Mouse (Mus musculus) heart, postnatal 0 days (tissue): Measurements from ENCODE around the gene C1ql4. TPM values are rescaled to one million over a fixed set of nuclear protein-coding genes. Genes with fewer than 3 reads are reported as not detected.

Experiments used
- ATAC-seq: fragments of 200-750 bp; cut with Nextera tagmentation; 2 replicates; pipeline ENCODE4 v1.8.0; 2017; ENCODE audit warnings: low read depth, moderate number of reproducible peaks, moderate library complexity; ENCODE audit not compliant: insufficient read depth
- DNase-seq: peaks from one replicate; pipeline ENCODE4 v3.0.0-alpha.2; 2016; ENCODE audit warnings: low spot score
- H3K27ac ChIP-seq: fragments of 300-500 bp; sonication (generic); 2 replicates; pipeline ENCODE4 v1.5.1; 2014; ENCODE audit warnings: low read depth, mild to moderate bottlenecking
- H3K27me3 ChIP-seq: fragments of 300-500 bp; sonication (generic); 2 replicates; pipeline ENCODE4 v1.6.1; 2014; ENCODE audit warnings: low read length, mixed read lengths; ENCODE audit not compliant: control insufficient read depth, insufficient read depth
- H3K36me3 ChIP-seq: fragments of 300-500 bp; sonication (generic); replicated peaks from 2 replicates; pipeline ENCODE4 v1.6.1; 2014; ENCODE audit warnings: low read length, mixed read lengths; ENCODE audit not compliant: control insufficient read depth, insufficient read depth
- H3K4me1 ChIP-seq: fragments of 300-500 bp; sonication (generic); 2 replicates; pipeline ENCODE4 v1.6.1; 2014; ENCODE audit warnings: antibody characterized with exemption; ENCODE audit not compliant: control insufficient read depth, insufficient read depth
- H3K4me2 ChIP-seq: fragments of 300-500 bp; sonication (generic); 2 replicates; pipeline ENCODE4 v1.6.1; 2014; ENCODE audit warnings: low read depth, mild to moderate bottlenecking, low read length, moderate library complexity
- H3K4me3 ChIP-seq: fragments of 300-500 bp; sonication (generic); 2 replicates; pipeline ENCODE4 v1.5.1; 2014; ENCODE audit warnings: low read depth, low read length
- H3K9ac ChIP-seq: fragments of 300-500 bp; sonication (generic); replicated peaks from 2 replicates; pipeline ENCODE4 v1.6.1; 2014; ENCODE audit warnings: low read depth, low read length, mixed read lengths
- H3K9me3 ChIP-seq: fragments of 300-500 bp; sonication (generic); replicated peaks from 2 replicates; pipeline ENCODE4 v1.6.1; 2016; ENCODE audit warnings: low read length; ENCODE audit not compliant: control insufficient read depth
- CTCF ChIP-seq: IDR thresholded peaks from 2 replicates; pipeline ENCODE4 v1.5.1; 2016; ENCODE audit warnings: antibody characterized with exemption, control low read depth, low read depth
- EP300 ChIP-seq: IDR thresholded peaks from 2 replicates; pipeline ENCODE4 v1.6.1; 2016; ENCODE audit warnings: antibody characterized with exemption, low read depth
- WGBS: fragments of 180-500 bp; shearing (Covaris S2); extraction: QIAGEN DNeasy Blood & Tissue Kit; methylation state at CpG from one replicate; pipeline ENCODE4 v1.1.7; 2014; 5-methylcytosine and 5-hydroxymethylcytosine counted together
- polyA plus RNA-seq: library from polyadenylated mRNA; unstranded; fragments of >200 nt; fragmentation: Nextera tagmentation; extraction: Ambion mirVana; gene quantifications from 2 replicates; pipeline ENCODE4 v1.2.1, GENCODE M21; 2015
- total RNA-seq: library from RNA; depleted of rRNA; stranded (reverse); fragments of >200 nt; gene quantifications from 2 replicates; pipeline ENCODE4 v1.2.3, GENCODE M21; 2014; ENCODE audit warnings: low replicate concordance

The C1ql4 gene
- total and polyA plus RNA-seq, 2 experiments from 2014 or later = 0.20 TPM; not detected in 1

DNA sequence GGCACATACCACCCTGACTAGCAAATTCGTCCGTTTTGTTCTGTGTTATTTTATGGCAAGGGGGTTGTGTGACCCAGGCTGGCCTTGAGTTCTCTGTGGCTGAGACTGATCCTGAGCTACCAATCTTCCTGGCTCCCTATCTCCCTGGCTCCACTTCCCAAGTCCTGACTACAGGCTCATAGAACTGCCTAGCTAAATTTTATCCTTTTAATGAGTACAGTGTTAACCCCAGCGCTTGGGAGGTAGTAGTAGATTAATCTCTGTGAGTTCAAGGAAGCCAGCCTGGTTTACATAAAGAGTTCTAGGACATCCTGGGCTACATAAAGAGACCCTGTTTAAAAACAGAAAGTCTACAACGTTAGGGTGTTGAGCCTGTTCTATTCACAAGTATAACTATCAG, 24.2 kb upstream of the C1ql4 start:
- Histone ChIP-seq H3K4me3 (no peak overlapping the region), H3K36me3 (no peaks in the 10 kb centered on the region), H3K4me2 (no peak overlapping the region), H3K4me1 (no peaks in the 10 kb centered on the region), H3K9ac (no peak overlapping the region), H3K9me3 (no peaks in the 10 kb centered on the region), H3K27ac (no peak overlapping the region), H3K27me3 (no peaks in the 10 kb centered on the region)
- DNase-seq = no peak
- ATAC-seq = no peak
- no peak for TF ChIP-seq CTCF
- TF ChIP-seq EP300 = no peak
- 54% methylated on average over 4 of the region's 4 CpGs for WGBS

DNA sequence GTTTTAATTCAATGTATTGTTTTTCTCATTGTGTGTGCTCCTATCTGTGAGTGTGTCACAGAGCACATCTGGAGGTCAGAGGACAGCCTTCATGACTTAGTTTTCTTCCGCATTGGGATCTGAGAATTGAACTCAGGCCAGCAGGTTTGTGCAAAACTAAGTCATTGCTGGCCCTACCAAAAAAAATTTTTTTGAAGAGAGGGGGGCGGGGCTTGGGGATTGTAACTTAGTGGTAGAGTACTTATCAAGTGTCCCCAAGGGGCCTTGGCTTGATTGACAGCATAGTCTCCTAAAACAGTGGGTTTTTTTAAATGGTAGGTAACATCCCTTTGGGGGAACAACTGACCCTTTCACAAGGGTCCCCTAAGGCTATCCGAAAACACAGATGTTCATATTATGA, 23.5 kb upstream of the C1ql4 start:
- no peak for DNase-seq
- H3K9ac ChIP-seq = no peak overlapping the region
- H3K9me3 ChIP-seq = no peaks in the 10 kb centered on the region
- H3K27ac ChIP-seq = no peak overlapping the region
- ATAC-seq = no peak
- H3K4me3 ChIP-seq = no peak overlapping the region
- H3K36me3 ChIP-seq = no peaks in the 10 kb centered on the region
- H3K27me3 ChIP-seq = no peaks in the 10 kb centered on the region
- H3K4me1 ChIP-seq = no peaks in the 10 kb centered on the region
- TF ChIP-seq EP300 = no peak
- no peak for TF ChIP-seq CTCF
- WGBS = 82% methylated on average over 3 of the region's 3 CpGs
- H3K4me2 ChIP-seq = no peak overlapping the region

DNA sequence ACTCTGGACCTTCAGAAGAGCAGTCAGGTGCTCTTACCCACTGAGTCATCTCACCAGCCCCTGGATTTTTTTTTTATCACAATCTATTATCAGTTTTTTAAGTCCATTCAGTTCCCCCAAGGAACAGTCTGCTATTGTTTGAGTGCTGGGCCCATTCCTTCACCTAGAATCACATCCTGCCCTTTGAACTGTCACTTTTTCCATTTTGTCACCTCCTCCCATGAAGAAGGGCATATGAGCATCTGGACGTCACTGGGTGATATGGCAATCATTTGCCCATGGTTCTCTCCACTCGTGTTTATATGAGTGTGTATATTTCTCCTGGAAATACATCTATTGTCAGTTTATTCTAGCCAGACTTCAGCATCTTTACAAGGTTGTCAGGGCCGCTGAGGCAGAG, 20.2 kb upstream of the C1ql4 start:
- Histone ChIP-seq H3K9ac (no peak overlapping the region), H3K4me2 (no peak overlapping the region), H3K4me1 (no peaks in the 10 kb centered on the region), H3K27ac (no peak overlapping the region), H3K9me3 (no peaks in the 10 kb centered on the region), H3K4me3 (no peak overlapping the region), H3K36me3 (no peaks in the 10 kb centered on the region), H3K27me3 (no peaks in the 10 kb centered on the region)
- TF ChIP-seq EP300 = no peak
- TF ChIP-seq CTCF = no peak
- WGBS = 71% methylated on average over 3 of the region's 3 CpGs
- ATAC-seq (no peak), DNase-seq (no peak)

DNA sequence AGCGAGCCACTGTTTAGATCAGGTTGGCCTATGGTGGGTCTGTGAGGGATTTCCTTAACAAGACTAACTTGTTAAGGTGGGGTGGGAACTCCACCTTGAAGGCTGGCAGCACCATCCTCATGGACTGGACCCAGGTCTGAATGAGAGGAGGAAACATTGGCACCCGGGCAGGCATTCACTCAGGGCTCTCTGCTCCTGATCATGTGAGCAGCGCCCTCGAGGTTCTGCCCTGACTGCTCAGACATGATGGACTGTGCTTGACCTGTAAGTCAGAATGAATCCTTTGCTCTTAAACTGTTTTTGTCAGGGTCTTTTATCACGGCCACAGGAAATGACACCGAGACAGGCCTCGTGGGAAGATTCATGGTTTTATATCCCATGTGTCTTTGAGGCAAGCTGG, 17.6 kb upstream of the C1ql4 start:
- ATAC-seq = no peak
- Histone ChIP-seq H3K9me3 (no peaks in the 10 kb centered on the region), H3K27ac (no peak overlapping the region), H3K4me3 (no peak overlapping the region), H3K27me3 (no peaks in the 10 kb centered on the region), H3K4me1 (no peaks in the 10 kb centered on the region), H3K9ac (no peak overlapping the region), H3K36me3 (no peaks in the 10 kb centered on the region), H3K4me2 (no peak overlapping the region)
- no peak for DNase-seq
- WGBS = 62% methylated on average over 7 of the region's 7 CpGs
- no peak for TF ChIP-seq CTCF
- no peak for TF ChIP-seq EP300

DNA sequence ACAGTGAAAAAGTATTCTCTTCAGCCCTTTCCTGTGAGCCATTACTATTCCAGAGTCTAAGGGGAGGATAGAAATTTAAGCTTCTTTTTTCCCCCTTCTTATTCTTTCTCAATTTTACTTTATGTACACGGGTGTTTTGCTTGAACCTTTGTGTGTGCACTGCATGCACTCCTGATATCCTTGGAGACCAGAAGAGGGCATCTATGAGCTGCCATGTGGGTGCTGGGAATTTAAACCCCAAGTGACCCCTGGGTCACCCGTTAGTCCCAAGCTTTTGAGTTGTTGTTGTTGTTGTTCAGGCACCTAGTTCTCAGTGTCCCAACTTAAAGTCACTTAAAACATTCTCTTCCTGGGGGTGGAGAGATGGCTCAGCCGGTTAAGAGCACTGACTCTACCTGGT, 12.4 kb upstream of the C1ql4 start:
- WGBS = 64% methylated on average over 3 of the region's 3 CpGs
- Histone ChIP-seq H3K4me1 (peaks cover 16% of the 10 kb centered on the region), H3K27me3 (peaks cover 46% of the 10 kb centered on the region), H3K9me3 (no peaks in the 10 kb centered on the region), H3K36me3 (no peaks in the 10 kb centered on the region), H3K9ac (no peak overlapping the region), H3K27ac (no peak overlapping the region), H3K4me3 (no peak overlapping the region), H3K4me2 (no peak overlapping the region)
- TF ChIP-seq CTCF (no peak), EP300 (no peak)
- ATAC-seq (no peak), DNase-seq (no peak)

DNA sequence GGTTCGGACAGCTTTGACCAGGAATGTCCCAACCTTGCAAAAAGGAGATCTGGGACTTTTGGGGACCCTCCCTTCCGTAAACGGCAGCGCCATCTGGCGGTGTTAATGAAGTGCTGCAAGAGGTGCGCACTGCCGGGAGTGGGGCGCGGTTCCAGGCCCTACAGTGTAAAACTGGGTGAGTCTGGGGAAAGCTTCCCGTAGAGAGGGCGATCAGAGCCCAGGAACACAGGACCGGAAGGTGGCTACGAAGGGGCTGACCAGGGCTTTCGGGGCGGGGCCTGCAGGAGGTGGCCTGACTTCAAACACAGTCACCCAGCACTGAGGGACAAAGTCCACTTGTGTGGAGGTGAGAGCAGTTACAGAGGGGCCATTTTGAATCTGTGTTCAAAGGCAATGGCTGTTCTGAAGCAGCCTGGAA, 11.5 kb upstream of the C1ql4 start:
- peak; percentile 71 for TF ChIP-seq CTCF
- TF ChIP-seq EP300 = no peak
- Histone ChIP-seq H3K27me3 (peaks cover 53% of the 10 kb centered on the region), H3K9me3 (no peaks in the 10 kb centered on the region), H3K36me3 (no peaks in the 10 kb centered on the region), H3K4me3 (peak overlapping the region; percentile 48), H3K4me1 (peaks cover 16% of the 10 kb centered on the region), H3K4me2 (peak overlapping the region; percentile 66), H3K9ac (0 out of 2 replicates have a peak overlapping the region, but pooled peaks have one; percentile 40), H3K27ac (no peak overlapping the region)
- 2% methylated on average over 15 of the region's 15 CpGs for WGBS
- ATAC-seq = peak; percentile 40
- DNase-seq = peak; percentile 66
